Mouse (Mus musculus) T-helper 1 cell (primary cell): ENCODE results near the gene Myh10.
"Not testable (repeated sequence)": the region's sequence is repeated elsewhere in the genome, so short reads cannot be mapped to it uniquely, and the experiment has no call there.

ENCODE experiments used
- in situ Hi-C: fragments of 300-600 bp; cut with MboI, MseI; formaldehyde crosslinking; loops from one replicate; pipeline ENCODE4 v1.15.1; 2025; ENCODE audit warnings: high pct_unique_total_duplicates

The Myh10 gene

DNA sequence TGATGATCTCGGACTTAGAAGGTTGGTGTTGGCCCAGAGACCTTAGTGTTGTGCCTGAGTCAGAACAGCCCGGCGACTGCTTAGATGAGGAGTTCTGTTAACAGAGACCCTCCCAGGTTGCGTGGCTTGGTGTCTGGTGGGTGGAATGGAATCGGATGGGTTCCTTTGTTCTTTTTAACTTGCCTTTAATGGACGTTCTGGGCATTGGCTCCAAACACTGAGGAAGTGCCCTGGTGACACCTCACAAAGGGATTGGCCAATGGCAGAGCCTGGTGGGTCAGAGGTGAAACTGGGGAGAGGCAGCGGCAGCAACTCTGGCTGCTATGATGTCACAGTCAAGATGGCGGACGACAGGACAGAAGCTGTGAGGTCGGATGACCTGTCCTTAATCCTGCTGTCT, 99.4 kb downstream of the Myh10 start:
- in situ Hi-C loops, result no loop called here

DNA sequence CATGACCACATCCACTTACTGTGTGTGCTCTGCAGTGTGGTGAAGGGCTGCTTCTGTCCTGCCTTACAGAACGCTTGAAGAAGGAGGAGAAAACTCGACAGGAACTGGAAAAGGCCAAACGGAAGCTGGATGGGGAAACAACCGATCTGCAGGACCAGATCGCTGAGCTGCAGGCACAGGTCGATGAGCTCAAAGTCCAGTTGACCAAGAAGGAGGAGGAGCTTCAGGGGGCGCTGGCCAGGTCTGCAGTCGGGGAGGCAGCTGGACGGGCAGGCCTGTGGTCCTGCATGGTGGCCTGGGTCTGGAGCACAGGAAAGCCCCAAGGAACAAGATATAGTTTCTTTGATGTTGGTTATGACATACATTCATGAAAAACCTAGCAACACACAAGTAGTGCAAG, 100.4 kb downstream of the Myh10 start:
- in situ Hi-C loops, result no loop called here

DNA sequence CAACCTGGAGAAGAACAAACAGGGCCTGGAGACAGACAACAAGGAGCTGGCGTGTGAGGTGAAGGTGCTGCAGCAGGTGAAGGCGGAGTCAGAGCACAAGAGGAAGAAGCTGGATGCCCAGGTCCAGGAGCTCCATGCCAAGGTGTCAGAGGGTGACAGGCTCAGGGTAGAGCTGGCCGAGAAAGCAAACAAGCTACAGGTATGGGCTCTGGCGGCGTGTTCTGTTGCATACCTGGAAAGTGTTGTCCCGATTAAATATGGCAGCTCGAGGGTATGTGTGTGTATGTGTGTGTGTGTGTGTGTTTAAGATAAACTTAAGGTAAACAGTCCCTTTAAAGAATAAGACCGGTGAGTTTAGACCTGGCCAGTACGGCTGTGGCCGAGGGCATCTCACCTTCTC, 106.9 kb downstream of the Myh10 start:
- in situ Hi-C loops, result no loop called here

DNA sequence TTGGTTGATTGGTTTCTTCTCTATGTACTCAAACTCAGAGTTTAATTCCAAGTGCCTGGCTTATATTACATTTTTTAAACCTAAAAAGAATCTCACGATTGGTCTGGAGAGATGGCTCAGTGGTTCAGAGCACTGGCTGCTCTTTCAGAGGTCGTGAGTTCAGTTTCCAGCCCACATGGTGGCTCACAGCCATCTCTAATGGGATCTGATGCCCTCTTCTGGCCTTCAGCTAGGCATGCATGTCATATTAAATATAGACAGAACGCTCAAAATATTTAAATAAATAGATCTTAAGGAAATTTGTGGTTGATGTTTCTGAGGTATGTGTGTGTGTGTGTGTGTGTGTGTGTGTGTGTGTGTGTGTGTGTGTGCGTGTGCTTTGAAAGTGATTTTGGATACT, 113.8 kb downstream of the Myh10 start:
- in situ Hi-C loops, result no loop called here

DNA sequence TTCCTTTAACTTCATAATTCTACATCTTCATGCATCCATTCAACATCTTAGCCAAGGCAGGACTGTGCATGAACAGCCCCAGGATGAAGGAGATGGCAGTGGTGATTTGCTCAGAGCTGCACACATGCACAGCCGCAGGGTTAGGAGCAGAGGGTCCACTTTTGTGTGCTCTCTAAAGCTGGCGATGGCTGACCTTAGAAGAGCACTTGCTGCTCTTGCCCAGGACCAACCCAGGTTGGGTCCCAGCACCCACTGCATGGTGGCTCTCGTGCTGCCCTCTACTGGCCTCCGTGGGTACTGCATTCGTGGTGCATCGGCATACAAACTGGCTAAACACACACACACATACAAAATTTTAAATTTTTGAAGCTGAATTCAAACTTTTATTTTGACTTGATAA, 116.4 kb downstream of the Myh10 start:
- in situ Hi-C loops, result no loop called here

DNA sequence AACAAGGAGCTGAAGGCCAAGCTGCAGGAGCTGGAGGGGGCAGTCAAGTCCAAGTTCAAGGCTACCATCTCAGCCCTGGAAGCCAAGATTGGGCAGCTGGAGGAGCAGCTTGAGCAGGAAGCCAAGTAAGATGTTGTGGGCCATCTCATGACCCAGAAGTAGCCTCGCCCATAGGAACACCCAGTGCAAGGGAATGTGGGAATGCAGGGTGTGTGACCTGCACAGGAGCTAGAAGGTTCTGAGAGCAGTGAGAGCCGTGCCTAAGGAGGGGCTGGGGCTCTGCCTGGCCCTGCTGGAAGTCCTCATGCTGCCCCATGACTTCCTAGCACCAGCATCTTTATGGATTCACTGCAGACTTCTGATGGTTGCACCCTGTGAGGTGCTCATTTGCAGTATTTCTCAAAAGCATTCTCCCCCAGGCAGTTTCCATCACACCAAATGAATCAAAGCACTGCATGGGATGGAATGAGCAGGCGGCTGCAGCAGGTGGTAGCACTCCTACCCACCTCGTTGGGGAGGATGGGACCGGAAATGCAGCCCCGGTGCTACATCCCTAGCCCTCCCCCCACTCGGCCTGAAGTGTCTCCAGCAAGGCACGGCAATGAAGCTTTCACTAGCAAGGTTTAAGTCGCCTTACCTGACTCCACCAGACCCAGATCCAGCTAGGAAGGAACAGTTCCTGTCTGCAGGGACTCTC, 120.7 kb downstream of the Myh10 start:
- in situ Hi-C loops, result no loop called here

DNA sequence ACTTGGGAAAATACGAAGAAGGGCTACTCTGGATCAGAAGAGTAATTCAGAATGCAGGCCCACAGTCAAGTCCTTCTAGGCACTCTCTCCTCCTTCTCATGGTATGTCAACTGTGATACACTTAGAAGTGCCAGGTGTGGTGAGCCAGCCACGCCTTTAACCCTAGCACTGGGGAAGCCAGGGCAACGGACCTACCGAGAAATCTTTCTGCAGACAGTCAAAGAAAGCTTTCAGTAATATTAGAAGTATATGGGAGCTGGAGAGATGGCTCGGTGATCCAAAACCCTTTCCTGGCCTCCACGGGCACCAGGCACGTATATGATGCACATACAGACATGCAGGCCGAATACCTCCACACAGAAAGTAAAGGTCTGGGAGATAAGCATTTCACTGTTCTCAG, 127.1 kb downstream of the Myh10 start:
- in situ Hi-C loops, result no loop called here

DNA sequence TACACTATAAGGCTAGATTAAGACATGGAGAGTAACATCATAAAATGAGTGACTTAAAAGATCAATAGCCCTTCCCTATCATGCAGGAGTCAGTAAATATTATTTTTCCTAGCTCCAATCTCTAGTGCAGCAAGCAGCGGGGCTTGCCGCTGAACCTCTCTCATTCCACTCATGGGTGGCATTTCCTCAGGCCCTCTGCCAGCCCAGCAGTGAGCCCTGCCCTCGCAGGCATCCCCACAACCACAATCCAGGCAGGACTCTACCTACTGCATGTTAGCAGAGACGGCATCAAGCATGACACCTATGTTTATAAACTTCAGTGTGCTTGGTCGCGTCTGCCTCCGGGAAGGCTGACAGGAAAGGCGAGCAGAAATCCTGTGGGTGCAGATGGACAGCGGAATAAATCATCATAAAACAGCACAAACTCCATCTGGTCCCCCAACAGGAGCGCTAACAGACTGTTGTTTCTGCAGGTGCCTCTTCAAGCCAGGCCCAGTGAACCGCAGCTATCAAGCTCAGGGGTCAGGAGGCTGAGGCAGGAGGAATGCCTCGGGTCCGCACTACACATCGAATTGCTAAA, 128.0 kb downstream of the Myh10 start:
- in situ Hi-C loops, result no loop called here

DNA sequence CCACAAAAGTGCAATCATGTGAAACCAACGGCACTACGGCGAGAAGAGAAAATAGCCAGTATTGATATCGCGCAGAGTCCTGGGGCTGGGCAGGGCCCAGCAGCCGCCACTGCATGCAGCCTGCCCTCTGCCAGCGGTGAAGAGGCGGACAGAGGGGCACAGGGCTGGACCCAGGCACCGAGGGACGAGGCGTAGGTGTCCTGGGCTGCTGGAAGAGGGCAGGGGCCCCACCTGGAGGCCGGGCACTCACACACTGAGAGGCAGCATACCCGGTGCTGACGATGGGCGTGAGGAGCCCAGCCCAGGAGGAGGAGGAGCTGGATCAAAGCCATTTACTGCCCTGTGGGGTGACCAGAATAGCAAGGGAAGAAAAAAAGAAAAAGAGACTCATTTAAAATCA, 131.0 kb downstream of the Myh10 start:
- in situ Hi-C loops, result no loop called here

DNA sequence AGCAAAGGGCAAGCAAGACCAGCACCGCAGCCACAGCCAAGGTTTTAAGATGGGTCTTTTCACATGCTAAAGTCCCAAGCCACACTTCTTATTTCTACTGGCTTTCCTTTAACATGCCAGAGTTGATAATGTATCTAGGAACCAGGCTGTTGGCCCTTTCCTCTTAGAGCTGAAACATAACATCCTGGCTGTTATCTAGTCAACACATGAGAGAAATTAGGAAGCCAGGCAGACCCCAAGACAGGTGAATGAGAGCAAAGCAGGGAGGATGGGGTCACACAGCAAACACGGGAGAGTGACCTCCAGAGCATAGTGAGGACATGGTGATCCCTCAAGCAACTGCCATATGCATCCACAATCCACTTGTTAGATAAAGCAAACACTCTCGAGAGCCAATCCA, 135.4 kb downstream of the Myh10 start:
- in situ Hi-C loops, result no loop called here

DNA sequence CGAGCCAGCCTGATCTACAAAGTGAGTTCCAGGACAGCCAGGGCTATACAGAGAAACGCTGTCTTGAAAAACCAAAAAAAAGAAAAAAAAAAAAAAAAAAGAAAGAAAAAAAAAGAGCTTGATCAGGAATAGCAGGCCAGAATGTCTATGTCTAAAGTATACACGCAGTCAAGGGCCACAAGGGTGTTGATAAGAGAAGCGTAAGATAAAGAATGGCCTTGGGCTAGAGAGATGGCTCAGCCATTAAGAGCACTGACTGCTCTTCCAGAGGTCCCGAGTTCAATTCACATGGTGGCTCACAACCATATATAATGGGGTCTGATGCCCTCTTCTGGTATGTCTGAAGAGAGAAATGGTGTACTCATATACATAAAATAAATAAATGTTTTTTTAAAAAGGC, 140.2 kb downstream of the Myh10 start:
- in situ Hi-C loops, result not testable (repeated sequence)

DNA sequence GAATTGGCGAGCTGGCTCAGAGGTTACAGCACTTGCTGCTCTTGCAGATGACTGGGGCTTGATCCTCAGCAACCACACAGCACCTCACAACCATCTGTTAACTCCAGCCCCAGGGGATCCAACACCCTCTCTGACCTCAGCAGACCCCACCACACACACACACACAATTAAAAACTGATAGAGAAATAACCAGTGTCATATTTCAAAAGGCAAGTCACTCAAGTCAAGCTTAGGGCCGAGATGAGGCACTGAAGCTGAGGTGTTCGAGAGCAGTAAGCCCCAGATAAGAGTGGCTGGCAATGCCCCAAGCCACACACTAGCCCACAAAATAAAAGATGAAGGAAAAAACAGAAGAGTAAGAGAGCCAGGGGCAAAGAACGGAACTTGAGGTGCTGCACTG, 141.4 kb downstream of the Myh10 start:
- in situ Hi-C loops, result no loop called here

DNA sequence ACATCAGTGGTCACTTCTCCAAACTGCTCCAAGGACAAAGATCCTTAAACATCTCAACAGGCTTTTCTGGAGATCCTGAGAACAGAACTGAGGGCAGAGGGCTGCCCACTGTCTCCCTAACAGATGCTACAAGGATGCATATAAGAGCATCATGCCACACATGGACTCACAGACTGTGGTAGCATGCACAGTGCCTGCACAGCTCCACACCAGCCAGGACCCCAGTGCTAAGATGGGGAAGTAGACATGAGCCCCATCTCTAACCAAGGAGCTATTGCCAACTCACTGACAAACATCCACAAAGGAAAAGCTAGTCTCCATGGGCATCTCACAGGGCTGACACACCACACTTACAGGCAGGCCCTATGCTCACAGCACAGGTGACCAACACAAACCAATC, 142.2 kb downstream of the Myh10 start:
- in situ Hi-C loops, result no loop called here

DNA sequence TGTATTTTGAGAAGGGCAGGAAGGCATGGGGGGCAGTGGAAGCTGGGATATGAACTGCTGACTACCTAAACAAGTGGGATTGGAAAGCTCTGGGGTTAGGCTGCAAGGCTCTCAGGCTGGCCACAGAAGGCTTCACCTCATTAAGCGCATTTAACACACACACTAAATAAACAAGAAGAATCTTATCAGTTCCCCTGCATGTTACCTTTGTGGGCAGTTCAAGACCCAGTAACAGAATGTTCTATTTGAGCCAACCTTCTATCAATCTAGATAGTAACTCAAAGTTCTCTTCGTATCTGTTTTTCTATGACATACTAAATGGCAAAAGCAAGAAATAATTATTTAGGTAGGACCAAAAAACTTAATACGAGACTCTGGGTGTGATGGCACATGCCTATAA, 143.7 kb downstream of the Myh10 start:
- in situ Hi-C loops, result no loop called here

DNA sequence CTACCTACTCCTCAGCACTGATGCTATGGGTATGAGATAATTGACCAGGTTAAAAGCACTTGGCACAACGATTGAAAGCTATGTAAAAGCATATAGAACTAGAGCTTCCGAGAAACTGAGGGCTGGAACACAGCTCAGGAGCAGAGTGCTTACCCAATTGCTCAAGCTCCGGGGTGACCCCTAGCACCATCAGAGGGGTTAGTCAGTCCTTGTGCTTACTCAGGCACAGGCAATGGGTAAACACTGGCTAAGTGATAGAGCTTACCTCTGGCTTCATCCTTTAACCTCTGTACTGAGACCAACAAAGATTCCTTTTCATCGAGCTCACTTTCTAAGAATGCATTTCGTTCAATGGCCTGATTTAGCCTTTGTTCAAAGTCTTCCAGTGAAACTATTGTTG, 148.2 kb downstream of the Myh10 start:
- in situ Hi-C loops, result no loop called here

DNA sequence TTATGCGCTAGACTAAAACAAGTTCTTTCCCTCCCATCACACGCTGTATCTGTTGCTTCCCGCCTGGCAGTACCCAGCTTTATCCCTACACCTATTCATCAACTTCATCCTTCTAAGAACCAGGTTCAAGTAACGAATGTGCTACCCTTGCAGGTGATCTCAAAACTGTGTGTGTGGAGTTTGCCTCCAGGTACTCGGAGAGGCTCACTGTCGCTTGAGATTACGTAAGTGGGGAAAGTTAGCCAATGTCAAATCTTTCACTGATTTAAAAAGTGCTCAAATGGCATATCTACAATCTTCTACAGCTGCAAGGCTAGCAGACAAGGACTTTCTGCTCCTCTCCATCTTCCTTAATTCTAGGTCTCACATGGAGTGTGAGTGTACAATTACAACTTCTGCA, 159.5 kb downstream of the Myh10 start:
- in situ Hi-C loops, result no loop called here

DNA sequence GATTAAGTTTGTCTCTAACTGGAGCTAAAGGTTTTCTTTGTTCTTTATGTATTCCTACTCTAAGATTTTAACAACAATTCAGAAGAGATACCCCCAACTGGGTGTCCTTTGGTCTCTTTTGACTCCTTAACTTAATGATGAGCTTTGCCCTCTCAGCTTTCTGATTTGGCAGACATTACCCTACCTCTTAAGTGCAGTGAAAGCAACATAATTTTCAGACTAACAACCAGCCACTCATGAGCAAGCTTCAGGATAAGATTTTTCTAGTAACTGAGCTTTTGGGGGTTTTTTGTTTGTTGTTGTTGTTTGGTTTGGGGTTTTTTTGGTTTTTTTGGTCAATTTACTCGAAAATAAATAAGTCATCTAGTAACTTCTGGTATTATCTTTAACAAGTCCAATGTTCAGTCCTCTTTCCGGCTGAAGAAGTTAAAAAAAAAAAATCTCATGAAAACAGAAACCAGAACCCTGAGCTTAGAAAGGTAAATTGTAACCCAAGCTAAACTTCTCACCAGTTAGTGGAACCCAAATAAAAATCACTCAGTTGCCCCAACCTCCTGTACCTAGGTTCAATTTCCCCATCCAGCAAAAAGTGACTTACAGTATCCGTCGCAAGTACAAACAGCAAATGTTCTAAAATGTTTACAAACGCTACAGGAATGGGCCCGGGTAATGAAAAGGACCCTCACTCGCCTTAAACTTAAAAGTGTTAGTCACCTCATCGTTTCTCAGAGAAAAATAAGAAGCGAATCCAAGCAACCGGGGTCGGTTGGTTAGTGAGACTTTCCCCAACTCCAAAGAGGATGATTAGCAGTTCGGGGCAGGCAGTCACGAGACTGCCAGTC, 160.5 kb downstream of the Myh10 start:
- in situ Hi-C loops, result no loop called here

DNA sequence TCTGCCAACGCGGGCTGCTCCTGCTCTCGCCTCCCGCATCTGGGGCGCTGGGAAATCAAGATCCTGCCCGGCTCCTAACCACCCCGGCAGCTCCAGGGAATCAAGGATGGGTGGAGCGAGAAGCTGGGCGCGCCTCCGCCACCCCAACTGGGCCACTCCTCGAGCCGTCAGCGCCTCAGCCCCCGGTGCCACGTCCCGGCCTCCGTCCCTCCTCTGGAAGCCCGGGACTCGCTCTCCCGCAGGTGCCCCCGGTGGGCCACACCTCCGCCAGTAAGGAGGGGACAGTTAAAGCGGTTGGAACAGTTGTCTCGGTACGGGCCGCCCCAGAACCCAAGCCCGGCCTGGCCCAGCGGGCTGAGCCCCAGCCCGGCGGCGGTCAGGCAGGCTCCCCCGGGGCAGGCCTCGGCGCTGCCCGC, 161.1 kb downstream of the Myh10 start:
- in situ Hi-C loops, result no loop called here

DNA sequence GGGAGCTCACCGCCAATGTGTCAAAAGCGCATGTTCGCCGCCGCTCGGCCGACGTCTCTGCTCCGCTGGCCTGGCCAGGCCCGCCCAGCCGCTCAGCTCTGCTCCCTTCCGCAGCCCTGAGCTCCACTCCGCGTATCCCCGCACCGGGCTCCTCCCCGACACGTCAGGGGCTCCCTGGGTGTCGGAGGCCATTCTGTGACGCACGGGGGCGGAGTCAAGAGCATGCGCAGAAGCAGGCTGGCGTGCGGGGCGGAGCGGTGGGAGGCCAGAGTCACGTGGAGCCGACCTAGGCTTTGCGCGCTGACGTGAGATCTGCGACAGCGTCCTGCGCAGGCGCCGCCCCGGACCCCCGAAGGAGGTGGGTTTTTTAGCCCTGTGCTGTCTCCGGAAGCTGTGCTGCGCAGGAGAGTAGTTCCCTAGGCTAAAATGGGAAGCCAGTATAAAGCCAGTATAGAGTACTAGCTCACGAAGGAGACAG, 161.6 kb downstream of the Myh10 start:
- in situ Hi-C loops, result no loop called here

DNA sequence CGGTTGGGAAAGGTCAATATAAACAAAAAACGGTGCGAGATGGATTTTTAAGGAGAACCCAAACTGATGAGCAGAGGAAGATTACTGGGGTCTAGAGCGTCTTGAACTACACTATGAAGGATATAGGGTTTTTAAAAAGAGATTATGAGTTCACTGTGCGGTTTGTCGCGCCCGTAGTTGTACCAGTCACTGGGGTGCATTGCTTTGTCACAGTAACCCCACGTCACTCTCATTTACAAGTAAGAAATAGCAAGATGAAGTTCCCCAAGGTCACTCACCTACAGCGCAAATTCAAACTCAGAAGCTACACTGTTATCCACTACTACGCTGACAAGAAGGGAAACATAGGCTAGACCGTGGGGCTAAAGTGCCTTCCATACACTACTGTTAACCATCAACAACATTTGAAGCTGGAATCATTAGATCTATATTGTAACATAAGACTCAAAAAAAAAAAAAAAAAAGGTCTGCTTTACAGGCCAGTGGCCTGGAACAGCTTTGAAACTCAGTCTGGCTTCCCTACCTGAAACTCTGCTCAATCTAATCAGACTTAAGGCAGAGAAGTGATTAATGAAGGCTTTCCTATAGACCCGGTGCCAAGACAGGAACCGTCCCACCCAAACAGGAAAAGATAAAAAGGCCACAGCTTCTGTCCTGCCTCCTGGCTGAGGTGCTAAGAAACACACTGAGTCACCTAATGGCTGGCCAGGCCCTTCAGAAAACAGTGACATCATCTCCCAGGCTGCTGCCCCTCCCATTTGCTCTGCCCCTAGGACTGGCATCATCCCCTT, 162.4 kb downstream of the Myh10 start:
- in situ Hi-C loops, result no loop called here

DNA sequence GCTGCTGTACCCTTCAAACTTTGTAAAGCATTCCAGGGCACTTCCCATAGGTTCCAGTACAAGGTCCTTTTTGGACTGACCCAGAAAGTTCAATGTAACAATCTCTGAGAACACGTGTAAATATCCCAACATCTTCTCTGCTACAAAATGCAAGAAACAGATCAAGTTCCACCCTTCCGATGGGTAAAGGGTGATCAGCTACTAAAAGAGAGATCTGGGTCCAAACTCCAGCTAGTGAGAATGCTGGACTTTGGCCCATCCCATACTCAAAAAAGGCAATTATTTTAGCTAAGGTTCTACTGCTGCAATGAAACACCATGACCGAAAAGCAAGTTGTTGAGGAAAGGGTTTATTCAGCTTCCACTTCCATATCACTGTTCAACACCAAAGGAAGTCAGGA, 163.3 kb downstream of the Myh10 start:
- in situ Hi-C loops, result no loop called here

DNA sequence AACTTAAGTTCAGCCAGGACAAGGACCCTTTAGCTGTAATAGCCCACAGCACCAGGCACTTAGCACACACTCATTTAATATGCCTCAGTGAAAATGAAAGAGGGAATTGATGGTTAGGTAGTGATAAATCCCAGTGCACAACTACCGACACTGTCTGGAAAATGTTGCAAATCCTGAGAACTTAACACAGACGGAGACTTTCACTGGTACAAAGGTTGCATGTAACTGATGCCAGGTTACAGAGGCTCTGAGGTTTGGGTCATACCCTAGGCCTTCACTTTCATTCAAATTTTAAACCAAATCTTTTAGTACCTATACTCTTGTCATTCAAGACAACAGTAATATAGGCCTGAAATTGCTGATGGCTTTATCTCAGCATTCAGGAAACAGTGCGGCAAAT, 166.0 kb downstream of the Myh10 start:
- in situ Hi-C loops, result no loop called here
